Mouse (Mus musculus) midbrain, embryonic 13.5 days (tissue): ENCODE measurements around the gene Cope. TPM values are rescaled to one million over a fixed set of nuclear protein-coding genes. Genes with fewer than 3 reads are reported as not detected.
A peak's percentile ranks its signal among the peaks of the same experiment; 100 is the strongest.

ENCODE experiments used
- ATAC-seq: fragments of 200-750 bp; cut with Nextera tagmentation; 2 replicates; pipeline ENCODE4 v1.8.0; 2017; ENCODE audit warnings: mild to moderate bottlenecking, moderate TSS enrichment, moderate library complexity
- H3K27ac ChIP-seq: fragments of 300-500 bp; sonication (generic); 2 replicates; pipeline ENCODE4 v1.5.1; 2015; ENCODE audit warnings: inconsistent platforms, mild to moderate bottlenecking, moderate library complexity
- H3K27me3 ChIP-seq: fragments of 300-500 bp; sonication (generic); 2 replicates; pipeline ENCODE4 v1.6.1; 2015; ENCODE audit warnings: mild to moderate bottlenecking, inconsistent platforms
- H3K36me3 ChIP-seq: fragments of 300-500 bp; sonication (generic); 2 replicates; pipeline ENCODE4 v1.6.1; 2015; ENCODE audit warnings: mild to moderate bottlenecking, inconsistent platforms
- H3K4me1 ChIP-seq: fragments of 300-500 bp; sonication (generic); replicated peaks from 2 replicates; pipeline ENCODE4 v1.6.1; 2015; ENCODE audit warnings: inconsistent platforms
- H3K4me2 ChIP-seq: fragments of 300-500 bp; sonication (generic); replicated peaks from 2 replicates; pipeline ENCODE4 v1.6.1; 2015; ENCODE audit warnings: moderate library complexity, mild to moderate bottlenecking, inconsistent platforms
- H3K4me3 ChIP-seq: fragments of 300-500 bp; sonication (generic); replicated peaks from 2 replicates; pipeline ENCODE4 v1.5.1; 2015; ENCODE audit warnings: mild to moderate bottlenecking, inconsistent platforms
- H3K9ac ChIP-seq: fragments of 300-500 bp; sonication (generic); replicated peaks from 2 replicates; pipeline ENCODE4 v1.6.1; 2015; ENCODE audit warnings: mild to moderate bottlenecking, inconsistent platforms
- H3K9me3 ChIP-seq: fragments of 300-500 bp; sonication (generic); 2 replicates; pipeline ENCODE4 v1.6.1; 2016; ENCODE audit warnings: mild to moderate bottlenecking, inconsistent platforms
- WGBS: fragments of 180-500 bp; shearing (Covaris S2); methylation state at CpG from one replicate; pipeline ENCODE4 v1.1.7; 2015; 5-methylcytosine and 5-hydroxymethylcytosine counted together
- polyA plus RNA-seq: library from polyadenylated mRNA; unstranded; fragments of >200 nt; fragmentation: Nextera tagmentation; extraction: Ambion mirVana; gene quantifications from 2 replicates; pipeline ENCODE4 v1.2.1, GENCODE M21; 2015

Cope gene
- 273 and 290 TPM in 2 replicates for polyA plus RNA-seq

DNA sequence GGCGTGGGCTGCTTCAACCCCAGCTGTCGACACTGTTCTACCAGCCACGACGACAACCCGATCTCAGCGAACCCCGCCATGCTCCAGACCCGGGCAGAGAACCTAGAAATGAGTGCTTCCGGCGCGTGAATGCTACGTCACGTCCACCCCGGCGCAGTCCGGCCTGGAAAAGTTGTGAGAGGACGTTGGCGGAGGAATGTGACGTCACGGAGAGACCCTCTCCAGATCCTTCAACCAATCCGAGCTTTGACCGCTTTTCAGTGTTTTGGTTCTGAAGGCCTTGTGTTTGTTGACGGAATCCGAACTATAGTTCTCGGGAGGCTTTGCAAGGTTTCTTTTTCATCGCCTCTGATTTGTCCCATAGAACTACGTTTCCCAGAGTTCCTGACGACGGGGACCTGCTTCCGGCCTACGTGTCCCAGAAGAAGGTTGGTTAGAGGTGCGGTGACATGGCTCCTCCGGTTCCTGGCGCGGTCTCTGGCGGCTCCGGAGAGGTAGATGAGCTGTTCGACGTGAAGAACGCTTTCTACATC, at the start of gene Cope, which contains the start of gene Ddx49:
TSS of gene Cope (plus strand) at position 161 of the 533 bp plus-strand sequence.
TSS of gene Ddx49 (minus strand) at position 132 of the 533 bp plus-strand sequence.
- H3K27ac ChIP-seq = peak within 1 kb of the TSS; percentile 60; the same call in 1 of the 2 replicates
- H3K4me1 ChIP-seq = peaks cover 33% of the 10 kb centered on the region
- peak within 1 kb of the TSS; percentile 97 for H3K4me2 ChIP-seq
- peak within 1 kb of the TSS; percentile 83 for H3K9ac ChIP-seq
- H3K36me3 ChIP-seq = peaks cover 57% of the 10 kb centered on the region
- no peaks in the 10 kb centered on the region for H3K27me3 ChIP-seq
- H3K4me3 ChIP-seq = peak within 1 kb of the TSS; percentile 89
- peak; percentile 94 for ATAC-seq
- no peaks in the 10 kb centered on the region for H3K9me3 ChIP-seq
- 0% methylated on average over 40 of the region's 40 CpGs for WGBS

DNA sequence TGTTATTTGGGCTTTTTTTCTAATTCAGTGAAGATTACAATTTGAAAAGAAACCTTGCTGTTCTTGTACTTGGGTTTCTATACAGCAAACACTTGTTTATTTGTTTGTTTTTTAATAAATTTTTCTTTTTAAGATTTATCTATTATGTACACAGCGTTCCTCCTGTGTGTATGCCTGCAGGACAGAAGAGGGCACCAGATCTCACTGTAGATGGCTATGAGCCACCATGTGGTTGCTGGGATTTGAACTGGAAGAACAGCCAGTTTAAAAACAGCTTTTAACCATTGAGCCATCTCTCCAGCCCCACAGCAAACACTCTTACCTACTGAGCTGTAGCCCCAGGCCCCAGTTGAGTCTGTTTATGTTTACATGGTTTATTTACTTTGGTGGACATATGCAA, 47.7 kb upstream of the Cope start:
- Histone ChIP-seq H3K36me3 (peaks cover 100% of the 10 kb centered on the region), H3K9ac (no peak overlapping the region), H3K27me3 (no peaks in the 10 kb centered on the region), H3K9me3 (no peaks in the 10 kb centered on the region), H3K4me1 (no peaks in the 10 kb centered on the region), H3K4me3 (no peak overlapping the region), H3K4me2 (no peak overlapping the region), H3K27ac (no peak overlapping the region)
- ATAC-seq = no peak
- 94% methylated on average over 1 of the region's 1 CpGs for WGBS

DNA sequence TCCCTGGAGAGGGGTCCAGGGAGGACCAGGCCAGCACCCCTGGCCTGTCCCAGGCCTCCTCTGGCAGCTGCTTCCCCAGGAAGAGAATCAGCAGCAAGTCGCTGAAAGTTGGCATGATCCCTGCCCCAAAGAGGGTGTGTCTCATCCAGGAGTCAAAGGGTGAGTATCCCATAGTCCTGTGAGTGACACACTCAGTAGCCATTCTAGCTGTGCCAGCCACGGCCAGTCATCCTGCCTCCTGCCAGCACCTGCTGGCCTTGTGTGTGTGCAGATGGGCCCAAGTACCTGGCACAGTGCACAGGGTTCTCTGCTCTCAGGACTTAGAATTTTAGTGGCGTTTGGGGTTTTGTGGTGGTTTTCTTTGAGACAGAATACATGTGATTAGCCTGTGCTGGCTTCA, 44.9 kb upstream of the Cope start:
- H3K9me3 ChIP-seq = no peaks in the 10 kb centered on the region
- H3K27me3 ChIP-seq = no peaks in the 10 kb centered on the region
- WGBS = 93% methylated on average over 3 of the region's 3 CpGs
- H3K27ac ChIP-seq = no peak overlapping the region
- H3K9ac ChIP-seq = no peak overlapping the region
- no peak overlapping the region for H3K4me2 ChIP-seq
- H3K4me1 ChIP-seq = no peaks in the 10 kb centered on the region
- peaks cover 100% of the 10 kb centered on the region for H3K36me3 ChIP-seq
- ATAC-seq = no peak
- no peak overlapping the region for H3K4me3 ChIP-seq

DNA sequence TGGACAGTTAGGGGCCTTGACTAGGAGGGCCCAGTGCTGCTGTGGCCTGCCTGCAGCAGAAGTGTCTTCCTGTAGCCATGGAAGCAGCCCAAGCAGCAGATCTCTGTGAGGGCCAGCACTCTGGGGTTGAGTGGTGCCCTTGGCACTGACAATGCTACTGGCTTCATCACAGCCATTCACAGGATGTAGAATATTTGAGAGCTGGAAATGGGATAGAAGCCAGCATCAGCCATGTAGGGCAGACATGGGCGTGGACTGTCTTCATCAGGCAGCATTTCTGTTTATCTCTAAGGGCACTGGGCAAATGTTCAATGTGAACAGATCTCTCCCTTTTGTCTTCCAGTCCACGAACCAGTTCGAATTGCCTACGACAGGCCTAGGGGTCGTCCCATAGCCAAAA, 43.7 kb upstream of the Cope start:
- Histone ChIP-seq H3K9me3 (no peaks in the 10 kb centered on the region), H3K4me3 (no peak overlapping the region), H3K36me3 (peaks cover 100% of the 10 kb centered on the region), H3K4me1 (no peaks in the 10 kb centered on the region), H3K27ac (no peak overlapping the region), H3K4me2 (no peak overlapping the region), H3K27me3 (no peaks in the 10 kb centered on the region), H3K9ac (no peak overlapping the region)
- 89% methylated on average over 5 of the region's 5 CpGs for WGBS
- no peak for ATAC-seq

DNA sequence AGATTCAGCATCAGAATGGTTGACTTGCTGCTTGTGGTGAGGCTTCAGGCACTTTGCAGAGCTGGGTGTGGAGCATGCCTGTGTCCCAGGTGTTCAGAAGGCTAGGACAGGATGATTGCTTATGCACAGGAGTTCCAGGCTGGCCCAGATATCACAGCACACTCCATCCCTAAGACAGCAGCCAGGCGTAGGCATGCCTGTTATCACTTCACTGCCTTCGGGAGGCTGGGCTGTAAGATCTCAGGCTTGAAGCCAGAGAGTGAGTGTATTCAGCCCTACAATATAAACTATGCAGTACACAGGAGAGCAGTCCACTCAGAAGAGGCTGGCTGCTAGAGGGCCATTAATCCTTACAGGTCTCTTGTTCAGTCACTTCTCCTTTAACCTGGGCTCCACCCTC, 43.3 kb upstream of the Cope start:
- Histone ChIP-seq H3K9me3 (no peaks in the 10 kb centered on the region), H3K4me3 (no peak overlapping the region), H3K4me2 (no peak overlapping the region), H3K27ac (no peak overlapping the region), H3K9ac (no peak overlapping the region), H3K27me3 (no peaks in the 10 kb centered on the region), H3K4me1 (no peaks in the 10 kb centered on the region), H3K36me3 (peaks cover 100% of the 10 kb centered on the region)
- ATAC-seq = no peak
- 89% methylated on average over 2 of the region's 2 CpGs for WGBS

DNA sequence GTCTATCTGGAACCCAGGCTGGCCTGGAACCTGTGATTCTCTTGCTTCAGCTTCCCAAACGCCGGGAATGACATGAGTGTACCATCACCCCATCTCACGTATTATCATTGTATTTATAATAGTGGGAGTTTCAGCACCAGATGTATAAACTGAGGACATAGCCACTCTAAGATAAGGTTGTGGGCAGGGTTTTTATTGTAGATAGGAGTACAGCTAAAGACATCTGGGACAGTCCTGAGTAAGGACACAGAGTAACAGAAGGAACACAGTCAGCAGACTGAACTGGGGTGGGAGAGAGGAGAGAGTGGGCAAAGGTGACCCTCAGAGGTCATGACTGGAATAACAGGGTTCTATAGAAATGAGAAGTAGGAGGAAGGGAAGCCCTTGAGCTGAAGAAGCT, 34.6 kb upstream of the Cope start:
- Histone ChIP-seq H3K9ac (no peak overlapping the region), H3K4me2 (no peak overlapping the region), H3K36me3 (peaks cover 39% of the 10 kb centered on the region), H3K4me1 (no peaks in the 10 kb centered on the region), H3K27me3 (no peaks in the 10 kb centered on the region), H3K27ac (no peak overlapping the region), H3K4me3 (no peak overlapping the region), H3K9me3 (no peaks in the 10 kb centered on the region)
- no peak for ATAC-seq
- WGBS = 86% methylated on average over 3 of the region's 3 CpGs

DNA sequence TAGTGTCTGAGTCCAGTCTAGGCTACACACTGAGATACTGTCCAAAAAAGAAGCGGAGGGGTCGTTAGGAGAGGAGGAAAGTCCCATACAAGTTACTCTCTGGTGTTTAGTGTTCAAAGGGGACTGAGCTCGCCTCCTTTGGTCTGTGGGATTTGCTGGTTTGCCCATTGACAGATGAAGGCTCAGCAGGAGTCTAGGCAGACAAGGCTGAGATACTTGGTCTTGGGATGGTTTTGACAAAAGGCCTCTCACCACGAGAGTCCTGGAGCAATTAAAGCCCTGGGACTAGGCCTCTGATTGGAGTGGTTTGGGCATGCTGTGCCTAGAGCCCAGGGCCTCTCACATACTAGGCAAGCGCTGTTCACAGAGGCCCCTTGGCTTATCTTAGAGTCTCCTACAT, 34.0 kb upstream of the Cope start:
- no peak for ATAC-seq
- H3K4me3 ChIP-seq = no peak overlapping the region

DNA sequence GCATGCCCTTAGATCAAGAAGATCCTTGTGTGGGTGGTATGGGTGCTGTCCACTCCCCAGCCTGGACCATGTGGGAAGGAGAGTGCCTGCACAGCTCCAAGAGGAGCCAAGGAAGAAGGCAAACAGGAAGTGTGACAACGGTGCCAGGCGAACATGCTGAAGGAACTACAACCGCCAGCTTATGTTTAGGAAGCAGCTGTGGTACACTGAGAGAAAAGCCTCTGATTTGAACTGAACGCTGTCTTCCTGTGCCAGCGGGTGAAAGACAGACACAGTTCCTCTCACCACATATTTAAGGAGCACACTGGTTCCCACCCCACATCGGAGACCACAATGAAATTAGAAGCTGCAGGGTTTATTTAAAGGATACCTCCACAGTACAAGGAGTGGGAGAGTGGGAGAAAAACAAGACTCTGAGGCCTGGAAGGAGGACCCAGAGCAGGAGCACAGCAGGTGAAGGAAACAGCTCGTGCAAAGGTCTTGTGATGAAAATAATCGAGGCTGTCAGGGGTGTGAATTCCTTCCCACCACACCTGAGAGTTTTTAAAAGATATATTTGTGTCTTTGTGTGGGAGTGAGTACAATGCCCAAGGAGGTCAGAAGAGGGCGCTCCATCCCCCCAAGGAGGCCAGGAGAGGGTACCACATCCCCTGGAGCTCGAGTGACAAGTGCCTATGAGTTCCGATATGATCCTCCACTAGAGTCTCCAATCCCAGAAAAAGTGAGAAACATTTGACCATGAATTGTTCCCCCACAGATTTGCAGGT, 33.3 kb upstream of the Cope start:
- no peaks in the 10 kb centered on the region for H3K9me3 ChIP-seq

More for the DNA sequence above, 34.0 kb upstream of the Cope start:
- no peaks in the 10 kb centered on the region for H3K9me3 ChIP-seq
- no peaks in the 10 kb centered on the region for H3K27me3 ChIP-seq
- 44% methylated on average over 5 of the region's 5 CpGs for WGBS
- no peak overlapping the region for H3K4me2 ChIP-seq
- no peak overlapping the region for H3K27ac ChIP-seq
- no peaks in the 10 kb centered on the region for H3K4me1 ChIP-seq
- no peak overlapping the region for H3K9ac ChIP-seq
- peaks cover 33% of the 10 kb centered on the region for H3K36me3 ChIP-seq

DNA sequence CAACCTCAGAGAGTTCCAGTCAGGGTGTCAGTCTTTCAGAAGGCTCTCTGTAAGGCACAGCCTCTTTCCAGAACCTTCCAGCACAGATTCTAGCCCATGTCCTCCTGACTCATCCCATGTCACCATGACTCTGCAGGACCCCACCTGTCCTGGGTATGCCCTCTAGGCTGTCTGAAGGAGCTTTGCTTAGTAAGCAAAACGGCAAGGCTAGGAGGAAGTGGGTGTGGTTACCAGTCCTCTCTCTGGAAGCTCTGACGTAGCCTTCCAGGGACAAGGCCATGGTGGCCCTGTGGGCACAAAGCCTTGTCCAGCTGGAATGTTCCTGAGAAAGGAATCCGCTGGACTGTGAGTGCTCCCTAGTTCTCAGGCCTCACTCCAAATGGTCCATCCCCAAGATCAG, 29.4 kb upstream of the Cope start:
- H3K36me3 ChIP-seq = no peaks in the 10 kb centered on the region
- H3K9me3 ChIP-seq = no peaks in the 10 kb centered on the region
- ATAC-seq = no peak
- H3K9ac ChIP-seq = no peak overlapping the region
- no peaks in the 10 kb centered on the region for H3K4me1 ChIP-seq
- no peaks in the 10 kb centered on the region for H3K27me3 ChIP-seq
- WGBS = 75% methylated on average over 3 of the region's 3 CpGs
- no peak overlapping the region for H3K4me2 ChIP-seq
- H3K27ac ChIP-seq = no peak overlapping the region
- no peak overlapping the region for H3K4me3 ChIP-seq

More for the DNA sequence above, 33.3 kb upstream of the Cope start:
- H3K4me2 ChIP-seq = no peak overlapping the region
- 0 out of 2 replicates have a peak overlapping the region, but pooled peaks have one; percentile 1 for H3K27ac ChIP-seq
- no peaks in the 10 kb centered on the region for H3K27me3 ChIP-seq
- H3K36me3 ChIP-seq = peaks cover 26% of the 10 kb centered on the region
- H3K9ac ChIP-seq = no peak overlapping the region
- 63% methylated on average over 11 of the region's 11 CpGs for WGBS
- no peaks in the 10 kb centered on the region for H3K4me1 ChIP-seq
- no peak for ATAC-seq
- H3K4me3 ChIP-seq = no peak overlapping the region

DNA sequence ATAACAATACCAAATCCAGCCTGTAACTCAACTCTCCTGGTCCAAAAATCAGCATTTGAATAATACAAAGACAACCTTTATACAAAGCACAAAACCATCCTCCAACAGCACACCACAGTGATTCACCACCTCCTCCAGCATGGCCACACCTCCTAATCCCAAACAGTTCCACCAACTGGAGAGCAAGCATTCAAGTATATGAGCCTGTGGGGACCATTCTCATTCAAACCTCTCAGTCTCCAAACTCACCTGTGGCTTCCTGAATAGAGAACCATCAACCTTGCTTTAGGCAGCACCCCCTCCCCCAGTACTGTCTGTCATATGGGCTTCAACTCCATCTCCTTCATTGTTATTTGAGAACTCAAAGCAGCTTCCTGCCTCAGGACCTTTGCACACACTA, 28.0 kb upstream of the Cope start:
- Histone ChIP-seq H3K27me3 (no peaks in the 10 kb centered on the region), H3K36me3 (no peaks in the 10 kb centered on the region), H3K27ac (no peak overlapping the region), H3K9me3 (no peaks in the 10 kb centered on the region), H3K4me3 (no peak overlapping the region), H3K4me1 (no peaks in the 10 kb centered on the region), H3K9ac (no peak overlapping the region), H3K4me2 (no peak overlapping the region)
- ATAC-seq = no peak

DNA sequence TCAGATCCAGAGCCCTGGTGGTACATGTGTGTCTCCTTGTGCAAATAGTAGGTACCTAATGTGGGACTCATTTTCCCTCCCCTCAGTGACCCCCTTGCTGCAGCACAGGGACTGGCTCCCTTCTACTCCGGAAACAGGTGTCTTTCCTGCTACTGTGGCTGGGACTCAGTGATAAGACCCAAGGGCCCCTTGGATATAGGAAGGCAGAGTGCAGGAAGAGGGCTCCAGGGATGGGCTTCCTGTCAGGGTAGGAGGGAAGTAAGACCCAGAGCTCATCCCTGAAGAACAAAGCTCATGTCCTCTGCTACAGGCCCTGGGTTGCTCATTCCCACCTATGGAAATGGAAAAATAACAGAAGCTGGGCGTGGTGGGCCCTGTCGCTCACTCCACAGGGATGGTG, 25.8 kb upstream of the Cope start:
- Histone ChIP-seq H3K27ac (no peak overlapping the region), H3K4me1 (no peaks in the 10 kb centered on the region), H3K4me2 (no peak overlapping the region), H3K36me3 (no peaks in the 10 kb centered on the region), H3K27me3 (no peaks in the 10 kb centered on the region), H3K9me3 (no peaks in the 10 kb centered on the region), H3K9ac (no peak overlapping the region), H3K4me3 (no peak overlapping the region)
- 90% methylated on average over 3 of the region's 3 CpGs for WGBS
- no peak for ATAC-seq

DNA sequence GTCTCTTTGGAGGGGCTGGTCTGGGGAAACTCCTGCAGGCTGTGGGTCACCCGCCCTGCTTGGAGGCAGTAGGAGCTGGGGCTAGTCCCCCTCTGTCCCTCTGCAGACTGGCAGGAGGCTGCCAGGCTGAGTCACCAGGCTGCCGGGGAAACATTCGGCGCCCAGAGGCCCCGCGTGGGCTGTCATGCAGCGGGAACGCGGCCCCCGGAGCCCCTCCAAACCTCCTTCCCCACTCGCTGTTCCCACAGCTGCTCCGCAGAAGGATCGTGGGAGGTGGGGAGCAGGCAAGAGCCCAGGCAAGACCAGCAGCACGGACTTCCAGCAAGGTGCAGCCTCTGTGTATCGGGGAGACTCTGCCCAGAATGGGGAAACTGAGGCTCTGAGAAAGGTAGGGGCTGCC, 24.1 kb upstream of the Cope start:
- WGBS = 69% methylated on average over 15 of the region's 15 CpGs
- Histone ChIP-seq H3K27ac (no peak overlapping the region), H3K4me3 (no peak overlapping the region), H3K27me3 (no peaks in the 10 kb centered on the region), H3K4me2 (no peak overlapping the region), H3K9me3 (no peaks in the 10 kb centered on the region), H3K9ac (no peak overlapping the region), H3K4me1 (peaks cover 5% of the 10 kb centered on the region; the same call in 1 of the 2 replicates), H3K36me3 (no peaks in the 10 kb centered on the region)
- ATAC-seq = no peak
